Mouse (Mus musculus) MEL (cell line): ENCODE data around the gene Tmeff2. TPM values are rescaled to one million over a fixed set of nuclear protein-coding genes. Genes with fewer than 3 reads are reported as not detected.

Source experiments
- DNase-seq: peaks from one replicate; pipeline ENCODE4 v3.0.0; 2011; ENCODE audit warnings: low read depth, low spot score
- H3K27ac ChIP-seq: 2 replicates; pipeline ENCODE4 v1.5.1; 2012; ENCODE audit warnings: low read depth, mild to moderate bottlenecking, control low read depth, low read length, moderate library complexity; ENCODE audit not compliant: control insufficient read depth
- H3K27me3 ChIP-seq, 2 experiments: fragments of 150-350 bp in 1 of 2; sonication (generic) in 1 of 2; 2 replicates each; pipeline ENCODE4 v1.6.1; 2012; ENCODE audit warnings: low read length in 2 of 2, mild to moderate bottlenecking in 2 of 2, improper control_type of control experiment in 1 of 2, moderate library complexity in 1 of 2; ENCODE audit not compliant: insufficient read depth in 2 of 2, control insufficient read depth in 1 of 2
- H3K36me3 ChIP-seq, 2 experiments: 2 replicates each; pipeline ENCODE4 v1.6.1; 2012 to 2014; ENCODE audit warnings: low read length in 2 of 2, improper control_type of control experiment in 1 of 2, inconsistent platforms in 1 of 2, mild to moderate bottlenecking in 1 of 2; ENCODE audit not compliant: insufficient read depth in 2 of 2, control insufficient read depth in 1 of 2
- H3K4me1 ChIP-seq, 2 experiments: fragments of 150-350 bp in 1 of 2; sonication (generic) in 1 of 2; 2 replicates each; pipeline ENCODE4 v1.6.1; 2012; ENCODE audit warnings: low read length in 2 of 2, improper control_type of control experiment in 1 of 2, mild to moderate bottlenecking in 1 of 2; ENCODE audit not compliant: insufficient read depth in 2 of 2, control insufficient read depth in 1 of 2
- H3K4me3 ChIP-seq, 2 experiments: fragments of 150-350 bp in 1 of 2; sonication (generic) in 1 of 2; 2 replicates each; pipeline ENCODE4 v1.5.1; 2012; ENCODE audit warnings: low read depth in 2 of 2, low read length in 2 of 2, mild to moderate bottlenecking in 2 of 2, moderate library complexity in 2 of 2, control low read depth in 1 of 2, improper control_type of control experiment in 1 of 2; ENCODE audit not compliant: control insufficient read depth in 1 of 2, insufficient read depth in 1 of 2
- H3K79me2 ChIP-seq: 2 replicates; pipeline ENCODE4 v1.6.1; 2012; ENCODE audit warnings: mild to moderate bottlenecking, low read length, moderate library complexity; ENCODE audit not compliant: control insufficient read depth, poor library complexity, insufficient read depth
- H3K9ac ChIP-seq: 2 replicates; pipeline ENCODE4 v1.6.1; 2012; ENCODE audit warnings: low read depth, mild to moderate bottlenecking, control low read depth, low read length, moderate library complexity; ENCODE audit not compliant: control insufficient read depth, poor library complexity, severe bottlenecking
- H3K9me3 ChIP-seq: fragments of 150-350 bp; sonication (generic); replicated peaks from 2 replicates; pipeline ENCODE4 v1.6.1; 2012; ENCODE audit warnings: mild to moderate bottlenecking, low read length, improper control_type of control experiment, moderate library complexity; ENCODE audit not compliant: insufficient read depth
- CHD1 ChIP-seq: IDR thresholded peaks from 2 replicates; pipeline ENCODE4 v1.6.1; 2012; ENCODE audit warnings: low read depth, mild to moderate bottlenecking, inconsistent platforms, low read length, improper control_type of control experiment
- CTCF ChIP-seq, 3 experiments: IDR thresholded peaks in 2 of 3; conservative IDR thresholded peaks in 1 of 3; 2 replicates each; pipeline ENCODE4 v1.5.1; 2011 to 2012; ENCODE audit warnings: low read length in 3 of 3, low read depth in 2 of 3, mild to moderate bottlenecking in 2 of 3, improper control_type of control experiment in 1 of 3, inconsistent platforms in 1 of 3, mixed read lengths in 1 of 3, moderate library complexity in 1 of 3; ENCODE audit not compliant: control insufficient read depth in 1 of 3, insufficient read depth in 1 of 3, poor library complexity in 1 of 3, severe bottlenecking in 1 of 3
- E2F4 ChIP-seq: IDR thresholded peaks from 2 replicates; pipeline ENCODE4 v1.6.1; 2011; ENCODE audit warnings: low read depth, low read length, improper control_type of control experiment, borderline replicate concordance
- ELF1 ChIP-seq: IDR thresholded peaks from 2 replicates; pipeline ENCODE4 v1.6.1; 2014; ENCODE audit warnings: low read depth, mild to moderate bottlenecking, inconsistent platforms, low read length, improper control_type of control experiment, moderate library complexity
- ETS1 ChIP-seq: IDR thresholded peaks from 2 replicates; pipeline ENCODE4 v1.6.1; 2012; ENCODE audit warnings: low read depth, mild to moderate bottlenecking, inconsistent platforms, low read length, improper control_type of control experiment, moderate library complexity
- GABPA ChIP-seq: IDR thresholded peaks from 2 replicates; pipeline ENCODE4 v1.6.1; 2012; ENCODE audit warnings: low read depth, mild to moderate bottlenecking, inconsistent platforms, low read length, improper control_type of control experiment, moderate library complexity
- MAX ChIP-seq: IDR thresholded peaks from 2 replicates; pipeline ENCODE4 v1.6.1; 2011; ENCODE audit warnings: low read length, improper control_type of control experiment
- MAZ ChIP-seq: IDR thresholded peaks from 2 replicates; pipeline ENCODE4 v1.6.1; 2012; ENCODE audit warnings: low read depth, mild to moderate bottlenecking, inconsistent platforms, low read length, improper control_type of control experiment
- MEF2A ChIP-seq: IDR thresholded peaks from 2 replicates; pipeline ENCODE4 v1.6.1; 2014; ENCODE audit warnings: low read depth, mild to moderate bottlenecking, inconsistent platforms, low read length, improper control_type of control experiment; ENCODE audit not compliant: poor library complexity, insufficient replicate concordance, severe bottlenecking; ENCODE audit errors: extremely low read depth
- MYB ChIP-seq: IDR thresholded peaks from 2 replicates; pipeline ENCODE4 v1.6.1; 2011; ENCODE audit warnings: mild to moderate bottlenecking, low read depth, low read length, improper control_type of control experiment
- MYC ChIP-seq: IDR thresholded peaks from 2 replicates; pipeline ENCODE4 v1.6.1; 2011; ENCODE audit warnings: low read depth, mild to moderate bottlenecking, low read length, improper control_type of control experiment, moderate library complexity
- NELFE ChIP-seq: IDR thresholded peaks from 2 replicates; pipeline ENCODE4 v1.6.1; 2011; ENCODE audit warnings: low read depth, low read length, improper control_type of control experiment
- POLR2AphosphoS5 ChIP-seq: IDR thresholded peaks from 2 replicates; pipeline ENCODE4 v1.6.1; 2012; ENCODE audit warnings: low read depth, borderline replicate concordance, mild to moderate bottlenecking, inconsistent platforms, low read length, moderate library complexity, mixed read lengths
- RAD21 ChIP-seq: IDR thresholded peaks from 2 replicates; pipeline ENCODE4 v1.6.1; 2011; ENCODE audit warnings: mild to moderate bottlenecking, low read depth, low read length, improper control_type of control experiment
- SIN3A ChIP-seq: IDR thresholded peaks from 2 replicates; pipeline ENCODE4 v1.6.1; 2012; ENCODE audit warnings: low read length, improper control_type of control experiment, inconsistent platforms
- SMC3 ChIP-seq: IDR thresholded peaks from 2 replicates; pipeline ENCODE4 v1.6.1; 2011; ENCODE audit warnings: low read depth, low read length, improper control_type of control experiment
- TAL1 ChIP-seq: IDR thresholded peaks from 2 replicates; pipeline ENCODE4 v1.6.1; 2012; ENCODE audit warnings: mild to moderate bottlenecking, inconsistent platforms, low read length, moderate library complexity, mixed read lengths
- TBP ChIP-seq: IDR thresholded peaks from 2 replicates; pipeline ENCODE4 v1.8.0; 2011; ENCODE audit warnings: low read depth, low read length, improper control_type of control experiment
- UBTF ChIP-seq: IDR thresholded peaks from 2 replicates; pipeline ENCODE4 v1.6.1; 2012; ENCODE audit warnings: low read depth, mild to moderate bottlenecking, inconsistent platforms, low read length, improper control_type of control experiment, moderate library complexity, borderline replicate concordance; ENCODE audit not compliant: insufficient read depth
- USF2 ChIP-seq, 2 experiments: IDR thresholded peaks; 2 replicates each; pipeline ENCODE4 v1.6.1; 2011 to 2012; ENCODE audit warnings: improper control_type of control experiment in 2 of 2, low read length in 2 of 2, borderline replicate concordance in 1 of 2, inconsistent platforms in 1 of 2, low read depth in 1 of 2, mild to moderate bottlenecking in 1 of 2; ENCODE audit not compliant: insufficient read depth in 1 of 2
- ZKSCAN1 ChIP-seq: IDR thresholded peaks from 2 replicates; pipeline ENCODE4 v1.6.1; 2012; ENCODE audit warnings: low read depth, mild to moderate bottlenecking, inconsistent platforms, low read length, improper control_type of control experiment, moderate library complexity
- polyA plus RNA-seq, 2 experiments: library from polyadenylated mRNA; stranded (reverse) in 1 of 2; unstranded in 1 of 2; fragments of >175 nt in 1 of 2; fragments of >200 nt in 1 of 2; gene quantifications; 2 replicates each; pipeline versions ENCODE4 v1.2.1 to v1.2.4; 2012; ENCODE audit warnings: low replicate concordance in 2 of 2, low read depth in 1 of 2; ENCODE audit not compliant: insufficient read length in 2 of 2, insufficient read depth in 1 of 2, missing spikeins in 1 of 2
- total RNA-seq: library from RNA; depleted of rRNA; stranded (reverse); fragments of 300-350 nt; gene quantifications from 2 replicates; pipeline ENCODE4 v1.2.3, GENCODE M21; 2012

Tmeff2 gene
- total and polyA plus RNA-seq, 3 experiments = not detected

DNA sequence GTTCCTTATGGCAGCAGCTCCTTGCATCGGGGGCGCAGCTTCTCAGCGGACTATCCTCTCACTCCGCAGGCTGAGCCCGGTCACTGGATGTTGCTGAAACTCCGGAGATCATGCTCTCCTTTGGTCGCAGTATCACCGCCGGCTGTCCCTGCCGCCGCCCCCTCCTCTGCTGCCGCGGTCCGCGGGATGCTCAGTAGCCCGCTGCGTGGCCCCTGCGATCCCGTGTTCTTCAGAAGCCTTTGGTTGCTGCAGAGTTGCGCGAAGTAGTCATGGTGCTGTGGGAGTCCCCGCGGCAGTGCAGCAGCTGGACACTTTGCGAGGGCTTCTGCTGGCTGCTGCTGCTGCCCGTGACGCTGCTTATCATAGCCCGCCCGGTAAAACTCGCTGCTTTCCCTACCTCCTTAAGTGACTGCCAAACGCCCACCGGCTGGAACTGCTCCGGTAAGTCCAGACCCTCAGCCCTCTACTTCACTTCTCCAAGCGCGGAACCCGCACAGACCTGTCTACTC, 27.3 kb downstream of the Tmeff2 start:
- TF ChIP-seq USF2 (IDR thresholded peaks at IDR 0.05; ENCODE audit: borderline replicate concordance in 1 of 2, insufficient read depth in 1 of 2, low read depth in 1 of 2, low read length in 2 of 2) (no peak), SMC3 (no peak), MYB (no peak), TBP (no peak)
- Histone ChIP-seq H3K9me3 (no peaks in the 10 kb centered on the region), H3K27ac (no peak overlapping the region), H3K4me3 (no peak overlapping the region), H3K4me1 (no peaks in the 10 kb centered on the region), H3K27me3 (no peaks in the 10 kb centered on the region), H3K9ac (no peak overlapping the region), H3K36me3 (no peaks in the 10 kb centered on the region), H3K79me2 (no peaks in the 10 kb centered on the region)
- no peak for DNase-seq

GRCm38 (mm10) chr1:50928776-50929175, 28.3 kb downstream of the Tmeff2 start:
- no peak overlapping the region for H3K27ac ChIP-seq
- no peaks in the 10 kb centered on the region for H3K36me3 ChIP-seq
- no peaks in the 10 kb centered on the region for H3K27me3 ChIP-seq
- no peak for TF ChIP-seq RAD21
- no peak for TF ChIP-seq CTCF (IDR thresholded peaks at IDR 0.05 in 2 of 3, conservative IDR thresholded peaks at IDR 0.05 in 1 of 3; ENCODE audit: control insufficient read depth in 1 of 3, insufficient read depth in 1 of 3, low read depth in 2 of 3, low read length in 3 of 3, poor library complexity in 1 of 3, severe bottlenecking in 1 of 3)
- TF ChIP-seq TBP = no peak
- no peak for TF ChIP-seq E2F4
- TF ChIP-seq MEF2A = no peak
- no peak for TF ChIP-seq MYB
- no peak for TF ChIP-seq MAZ
- TF ChIP-seq MAX = no peak
- TF ChIP-seq POLR2AphosphoS5 = no peak
- TF ChIP-seq UBTF = no peak
- no peak for TF ChIP-seq NELFE
- TF ChIP-seq ETS1 = no peak
- no peak for TF ChIP-seq MYC
- no peak for TF ChIP-seq CHD1
- no peak for TF ChIP-seq SIN3A
- TF ChIP-seq ELF1 = no peak
- no peak for TF ChIP-seq ZKSCAN1
- no peak for TF ChIP-seq USF2 (IDR thresholded peaks at IDR 0.05; ENCODE audit: borderline replicate concordance in 1 of 2, insufficient read depth in 1 of 2, low read depth in 1 of 2, low read length in 2 of 2)
- TF ChIP-seq GABPA = no peak
- no peak for TF ChIP-seq TAL1
- TF ChIP-seq, all 39 proteins: peak for 0
- Histone ChIP-seq H3K4me3 (no peak overlapping the region), H3K79me2 (no peaks in the 10 kb centered on the region), H3K4me1 (no peaks in the 10 kb centered on the region), H3K9ac (no peak overlapping the region), H3K9me3 (no peaks in the 10 kb centered on the region)
- no peak for DNase-seq
